Mouse (Mus musculus): ENCODE measurements around the gene Lztr1.

DNA sequence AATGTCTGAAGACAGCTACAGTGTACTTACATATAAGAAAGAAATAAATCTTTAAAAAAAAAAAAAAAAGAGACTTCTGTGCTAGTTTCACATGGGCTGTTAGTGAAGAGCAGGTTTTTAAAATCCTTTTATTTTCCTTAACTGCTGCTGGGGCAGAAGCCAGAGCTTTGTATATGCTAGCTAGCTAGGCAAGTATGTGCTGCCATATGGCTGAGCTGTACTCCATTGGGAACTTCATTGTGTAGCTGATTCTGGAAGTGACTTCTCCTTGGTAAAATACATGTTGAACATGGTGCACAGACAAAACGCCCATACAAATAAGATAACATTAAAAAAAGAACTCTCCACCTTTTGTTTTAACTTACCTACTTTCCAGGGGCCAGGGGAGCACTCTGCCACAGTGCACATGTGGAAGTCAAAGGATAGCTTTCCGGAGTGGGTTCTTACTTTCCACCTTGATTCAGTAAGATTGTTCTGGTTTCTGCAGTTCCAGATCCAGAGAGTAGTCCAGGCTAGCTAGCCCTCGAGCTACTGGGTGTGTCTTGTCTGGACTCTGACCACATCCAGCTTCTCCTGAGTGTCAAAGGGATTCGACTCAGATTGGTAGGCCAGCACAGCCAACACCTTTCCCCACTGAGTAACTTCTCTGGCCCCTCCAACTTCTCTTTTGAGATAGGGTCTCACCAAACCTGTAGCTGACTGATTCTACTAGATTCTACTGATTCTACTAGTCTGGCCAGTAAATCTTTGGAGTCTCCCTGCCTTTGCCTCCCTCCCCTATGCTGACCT lies 41.4 kb upstream of the Lztr1 start:
- TF ChIP-seq CTCF (IDR thresholded peaks at IDR 0.05; ENCODE audit: low read depth, low read length) (no peak), EP300 (IDR thresholded peaks at IDR 0.05; ENCODE audit: insufficient read depth, low read depth, low read length) (no peak), POLR2A (IDR thresholded peaks at IDR 0.05; ENCODE audit: insufficient read depth, low read length) (no peak)

Measured in ES-Bruce4 (cell line).